Mouse (Mus musculus) liver, embryonic 14.5 days (tissue): Measurements from ENCODE around the gene Drg2. TPM values are rescaled to one million over a fixed set of nuclear protein-coding genes. Genes with fewer than 3 reads are reported as not detected.

Source experiments
- ATAC-seq: fragments of 200-750 bp; cut with Nextera tagmentation; 2 replicates; pipeline ENCODE4 v1.8.0; 2017; ENCODE audit warnings: moderate number of reproducible peaks, mild to moderate bottlenecking, moderate library complexity; ENCODE audit not compliant: insufficient read depth
- DNase-seq, 3 experiments: peaks; one replicate each; pipeline ENCODE4 v3.0.0-alpha.2; 2012 to 2013; ENCODE audit warnings: low read depth in 3 of 3, low spot score in 3 of 3
- H3K27ac ChIP-seq: fragments of 300-500 bp; sonication (generic); 2 replicates; pipeline ENCODE4 v1.5.1; 2014; ENCODE audit warnings: moderate library complexity, mild to moderate bottlenecking, control low read depth, inconsistent platforms
- H3K27me3 ChIP-seq: fragments of 300-500 bp; sonication (generic); 2 replicates; pipeline ENCODE4 v1.6.1; 2014; ENCODE audit warnings: mild to moderate bottlenecking, low read length, moderate library complexity; ENCODE audit not compliant: control insufficient read depth, insufficient read depth
- H3K36me3 ChIP-seq: fragments of 300-500 bp; sonication (generic); replicated peaks from 2 replicates; pipeline ENCODE4 v1.6.1; 2014; ENCODE audit warnings: low read depth; ENCODE audit not compliant: control insufficient read depth, insufficient read depth
- H3K4me1 ChIP-seq, 2 experiments: fragments of 200-500 bp in 1 of 2; fragments of 300-500 bp in 1 of 2; sonication (generic) in 1 of 2; replicated peaks; 2 replicates each; pipeline ENCODE4 v1.6.1; 2012 to 2014; ENCODE audit warnings: antibody characterized with exemption in 1 of 2, inconsistent platforms in 1 of 2, low read length in 1 of 2; ENCODE audit not compliant: control insufficient read depth in 2 of 2, insufficient read depth in 2 of 2
- H3K4me2 ChIP-seq: fragments of 300-500 bp; sonication (generic); 2 replicates; pipeline ENCODE4 v1.6.1; 2014; ENCODE audit warnings: low read depth, mild to moderate bottlenecking, control low read depth, moderate library complexity
- H3K4me3 ChIP-seq, 2 experiments: fragments of 200-500 bp in 1 of 2; fragments of 300-500 bp in 1 of 2; sonication (generic) in 1 of 2; 2 replicates each; pipeline ENCODE4 v1.5.1; 2012 to 2014; ENCODE audit warnings: low read depth in 2 of 2, low read length in 2 of 2, mild to moderate bottlenecking in 2 of 2, control low read depth in 1 of 2, inconsistent platforms in 1 of 2, moderate library complexity in 1 of 2; ENCODE audit not compliant: insufficient read depth in 1 of 2
- H3K9ac ChIP-seq: fragments of 300-500 bp; sonication (generic); replicated peaks from 2 replicates; pipeline ENCODE4 v1.6.1; 2014; ENCODE audit warnings: mild to moderate bottlenecking, control low read depth, moderate library complexity
- H3K9me3 ChIP-seq: fragments of 300-500 bp; sonication (generic); 2 replicates; pipeline ENCODE4 v1.6.1; 2016; ENCODE audit warnings: low read length, mixed read lengths; ENCODE audit not compliant: control insufficient read depth
- CTCF ChIP-seq: IDR thresholded peaks from 2 replicates; pipeline ENCODE4 v1.5.1; 2016; ENCODE audit warnings: antibody characterized with exemption, low read depth, control low read depth
- EP300 ChIP-seq: IDR thresholded peaks from 2 replicates; pipeline ENCODE4 v1.6.1; 2016; ENCODE audit warnings: antibody characterized with exemption, low read depth
- WGBS: fragments of 180-500 bp; shearing (Covaris S2); extraction: QIAGEN DNeasy Blood & Tissue Kit; methylation state at CpG from one replicate; pipeline ENCODE4 v1.1.7; 2014; ENCODE audit not compliant: insufficient replicate concordance; 5-methylcytosine and 5-hydroxymethylcytosine counted together
- polyA plus RNA-seq, 2 experiments: library from polyadenylated mRNA; depleted of rRNA in 1 of 2; stranded (reverse) in 1 of 2; unstranded in 1 of 2; fragments of >200 nt; fragmentation: Nextera tagmentation in 1 of 2; extraction: Ambion mirVana in 1 of 2; gene quantifications; 2 replicates each; pipeline versions ENCODE4 v1.2.1 to v1.2.3; 2012 to 2014

The Drg2 gene
- polyA plus RNA-seq, 2 experiments = 22.9 to 37.5 TPM

DNA sequence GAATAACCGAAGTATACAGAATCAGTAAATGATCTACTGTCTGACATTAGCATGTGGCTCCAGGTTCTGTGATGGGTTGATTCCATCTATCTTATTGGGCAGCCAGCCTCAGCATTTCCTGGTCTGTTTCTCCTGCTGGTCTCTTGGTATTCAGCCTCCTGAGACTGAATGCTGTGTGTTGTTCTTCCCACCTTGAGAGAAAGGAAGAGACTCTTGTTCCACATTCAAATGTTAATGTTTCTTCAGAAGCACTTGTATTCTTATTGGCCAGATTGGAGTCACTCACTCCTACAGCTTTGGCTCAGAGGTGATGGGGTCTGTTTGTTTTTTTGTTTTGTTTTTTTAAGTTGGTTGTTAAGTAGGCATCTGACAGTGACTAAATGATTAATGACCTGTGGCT lies 31.4 kb upstream of the Drg2 start:
- no peak for DNase-seq
- Histone ChIP-seq H3K4me1 (peaks cover 9 to 10% of the 10 kb centered on the region in 2 experiments), H3K4me2 (no peak overlapping the region), H3K9ac (no peak overlapping the region), H3K36me3 (no peaks in the 10 kb centered on the region), H3K27ac (no peak overlapping the region), H3K4me3 (no peak overlapping the region), H3K27me3 (no peaks in the 10 kb centered on the region), H3K9me3 (no peaks in the 10 kb centered on the region)
- no peak for TF ChIP-seq CTCF
- TF ChIP-seq EP300 = no peak
- WGBS = 67% methylated on average over 1 of the region's 1 CpGs
- no peak for ATAC-seq

DNA sequence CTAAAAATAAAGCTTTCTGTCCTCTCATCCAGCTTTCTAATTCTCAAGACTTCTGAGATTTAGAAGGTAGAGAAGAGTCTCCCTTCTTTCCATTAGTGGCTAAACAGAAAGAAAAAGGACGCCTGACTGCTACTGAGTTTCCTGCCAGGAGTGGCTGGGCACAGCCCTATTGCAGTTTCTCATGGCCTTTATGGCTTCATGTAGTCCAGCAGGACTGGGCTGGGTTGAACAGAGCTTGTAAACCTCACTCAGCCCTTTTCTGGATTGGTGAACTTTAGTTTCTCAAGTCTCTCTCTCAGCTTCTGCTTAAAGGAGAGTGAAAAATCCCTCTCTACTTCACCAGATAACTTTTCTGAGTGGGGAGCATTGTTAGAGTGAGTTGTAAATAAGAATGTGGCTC lies 28.0 kb upstream of the Drg2 start:
- TF ChIP-seq EP300 = no peak
- no peak for TF ChIP-seq CTCF
- Histone ChIP-seq H3K9ac (no peak overlapping the region), H3K9me3 (no peaks in the 10 kb centered on the region), H3K4me2 (no peak overlapping the region), H3K4me3 (no peak overlapping the region), H3K4me1 (no peaks in the 10 kb centered on the region), H3K27me3 (no peaks in the 10 kb centered on the region), H3K36me3 (no peaks in the 10 kb centered on the region), H3K27ac (no peak overlapping the region)
- 70% methylated on average over 1 of the region's 1 CpGs for WGBS
- ATAC-seq (no peak), DNase-seq (no peak)

DNA sequence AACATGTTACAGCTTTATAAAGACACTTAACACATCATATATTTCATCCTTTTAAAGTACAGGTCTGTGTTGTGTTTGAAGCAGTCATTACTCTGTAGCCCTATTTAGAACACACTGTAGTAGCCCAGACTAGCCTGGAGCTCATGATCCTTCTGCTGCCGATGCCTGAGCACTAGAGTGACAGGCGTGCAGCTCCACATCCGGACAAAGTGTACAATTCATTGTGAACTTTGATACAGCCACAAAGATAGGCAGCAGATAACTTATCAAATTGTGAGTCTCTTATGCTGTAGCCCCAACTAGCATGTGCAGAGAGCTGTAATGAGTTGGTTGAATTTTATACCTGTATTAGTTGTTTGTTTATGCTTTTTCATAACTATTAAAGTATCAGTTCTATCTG lies 26.8 kb upstream of the Drg2 start:
- no peak for DNase-seq
- Histone ChIP-seq H3K4me3 (no peak overlapping the region), H3K9me3 (no peaks in the 10 kb centered on the region), H3K4me2 (no peak overlapping the region), H3K27ac (no peak overlapping the region), H3K36me3 (peaks cover 4% of the 10 kb centered on the region; the same call in 1 of the 2 replicates), H3K27me3 (no peaks in the 10 kb centered on the region), H3K4me1 (no peaks in the 10 kb centered on the region), H3K9ac (no peak overlapping the region)
- 70% methylated on average over 3 of the region's 3 CpGs for WGBS
- ATAC-seq = no peak
- no peak for TF ChIP-seq CTCF
- no peak for TF ChIP-seq EP300

DNA sequence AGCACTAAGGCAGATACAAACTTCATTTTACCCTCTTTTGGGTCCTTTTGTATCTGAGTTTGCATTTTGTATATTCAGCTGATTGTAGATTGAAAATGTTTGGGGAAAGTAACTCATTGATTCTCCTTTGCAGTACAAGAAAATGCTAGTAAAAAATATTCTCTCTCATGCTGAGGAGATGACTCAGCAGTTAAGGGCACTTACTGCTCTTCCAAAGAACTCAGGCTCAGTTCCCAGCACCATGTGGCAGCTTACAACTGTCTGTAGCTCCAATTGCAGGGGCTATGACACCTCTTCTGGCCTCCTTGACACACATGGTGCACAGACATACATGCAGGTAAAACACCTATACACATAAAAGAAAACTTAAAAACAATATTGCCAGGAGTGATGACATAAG lies 20.9 kb upstream of the Drg2 start:
- no peaks in the 10 kb centered on the region for H3K27me3 ChIP-seq

DNA sequence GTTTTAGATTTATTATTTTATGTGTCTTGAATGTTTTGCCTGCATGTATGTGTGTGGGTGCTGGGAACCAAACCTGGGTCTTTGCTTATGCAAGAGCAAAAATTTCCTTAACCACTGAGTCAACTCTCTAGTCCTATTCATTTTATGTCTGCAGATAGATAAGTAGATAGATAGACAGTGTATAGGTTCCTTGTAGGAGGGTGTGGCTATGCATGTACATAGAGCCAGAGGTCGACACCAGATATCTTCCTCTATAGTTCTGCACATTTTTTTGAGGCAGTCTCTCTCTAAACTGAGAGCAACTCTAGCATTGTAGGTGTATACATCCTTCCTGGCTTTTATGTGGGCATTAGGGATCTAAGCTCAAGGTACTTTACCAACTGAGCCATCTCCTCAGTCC lies 19.3 kb upstream of the Drg2 start:
- Histone ChIP-seq H3K36me3 (peaks cover 22% of the 10 kb centered on the region), H3K4me2 (no peak overlapping the region), H3K9ac (no peak overlapping the region), H3K27me3 (no peaks in the 10 kb centered on the region), H3K4me3 (no peak overlapping the region), H3K27ac (no peak overlapping the region), H3K9me3 (no peaks in the 10 kb centered on the region), H3K4me1 (peaks cover 2 to 6% of the 10 kb centered on the region in 2 experiments; a peak in 3 of 4 replicates)
- 43% methylated on average over 1 of the region's 1 CpGs for WGBS
- DNase-seq = no peak
- ATAC-seq = no peak
- TF ChIP-seq CTCF = no peak

More for the DNA sequence above, 20.9 kb upstream of the Drg2 start:
- H3K9me3 ChIP-seq = no peaks in the 10 kb centered on the region
- H3K36me3 ChIP-seq = peaks cover 22% of the 10 kb centered on the region
- H3K4me2 ChIP-seq = no peak overlapping the region
- no peak for ATAC-seq
- TF ChIP-seq EP300 = no peak
- TF ChIP-seq CTCF = no peak
- H3K9ac ChIP-seq = no peak overlapping the region
- no peak overlapping the region for H3K4me3 ChIP-seq
- H3K27ac ChIP-seq = no peak overlapping the region
- H3K4me1 ChIP-seq = peaks cover 2 to 6% of the 10 kb centered on the region in 2 experiments; a peak in 3 of 4 replicates
- no peak for DNase-seq
